Mouse (Mus musculus) midbrain, embryonic 14.5 days (tissue): Measurements from ENCODE around the gene Nup210. TPM values are rescaled to one million over a fixed set of nuclear protein-coding genes. Genes with fewer than 3 reads are reported as not detected.
"Not testable (repeated sequence)": the region's sequence is repeated elsewhere in the genome, so short reads cannot be mapped to it uniquely, and the experiment has no call there.

Experiments
- ATAC-seq: fragments of 200-750 bp; cut with Nextera tagmentation; 2 replicates; pipeline ENCODE4 v1.8.0; 2017; ENCODE audit warnings: moderate number of reproducible peaks, moderate library complexity; ENCODE audit not compliant: low FRiP score, low TSS enrichment
- DNase-seq: peaks from one replicate; pipeline ENCODE4 v3.0.0-alpha.2; 2015
- H3K27ac ChIP-seq: fragments of 300-500 bp; sonication (generic); replicated peaks from 2 replicates; pipeline ENCODE4 v1.5.1; 2014; ENCODE audit warnings: mild to moderate bottlenecking, low read depth, low read length, moderate library complexity
- H3K27me3 ChIP-seq: fragments of 300-500 bp; sonication (generic); 2 replicates; pipeline ENCODE4 v1.6.1; 2014; ENCODE audit warnings: low read length, control low read depth, mixed read lengths; ENCODE audit not compliant: control insufficient read depth, insufficient read depth
- H3K36me3 ChIP-seq: fragments of 300-500 bp; sonication (generic); 2 replicates; pipeline ENCODE4 v1.6.1; 2014; ENCODE audit warnings: low read length, control low read depth; ENCODE audit not compliant: control insufficient read depth, insufficient read depth
- H3K4me1 ChIP-seq: fragments of 300-500 bp; sonication (generic); 2 replicates; pipeline ENCODE4 v1.6.1; 2014; ENCODE audit warnings: mild to moderate bottlenecking, antibody characterized with exemption, low read length, control low read depth; ENCODE audit not compliant: control insufficient read depth, insufficient read depth
- H3K4me2 ChIP-seq: fragments of 300-500 bp; sonication (generic); 2 replicates; pipeline ENCODE4 v1.6.1; 2014; ENCODE audit warnings: mild to moderate bottlenecking, low read length, moderate library complexity
- H3K4me3 ChIP-seq: fragments of 300-500 bp; sonication (generic); replicated peaks from 2 replicates; pipeline ENCODE4 v1.5.1; 2014; ENCODE audit warnings: low read depth, low read length
- H3K9ac ChIP-seq: fragments of 300-500 bp; sonication (generic); replicated peaks from 2 replicates; pipeline ENCODE4 v1.6.1; 2014; ENCODE audit warnings: mild to moderate bottlenecking, low read length, moderate library complexity
- H3K9me3 ChIP-seq: fragments of 300-500 bp; sonication (generic); 2 replicates; pipeline ENCODE4 v1.6.1; 2016; ENCODE audit warnings: low read length, control low read depth, mixed read lengths; ENCODE audit not compliant: control insufficient read depth
- WGBS: fragments of 180-500 bp; shearing (Covaris S2); extraction: QIAGEN DNeasy Blood & Tissue Kit; methylation state at CpG from one replicate; pipeline ENCODE4 v1.1.7; 2014; 5-methylcytosine and 5-hydroxymethylcytosine counted together
- polyA plus RNA-seq: library from polyadenylated mRNA; unstranded; fragments of >200 nt; fragmentation: Nextera tagmentation; extraction: Ambion mirVana; gene quantifications from 2 replicates; pipeline ENCODE4 v1.2.1, GENCODE M21; 2014

Gene Nup210
- polyA plus RNA-seq, 1 experiment from 2014 or later: 28.0 TPM

DNA sequence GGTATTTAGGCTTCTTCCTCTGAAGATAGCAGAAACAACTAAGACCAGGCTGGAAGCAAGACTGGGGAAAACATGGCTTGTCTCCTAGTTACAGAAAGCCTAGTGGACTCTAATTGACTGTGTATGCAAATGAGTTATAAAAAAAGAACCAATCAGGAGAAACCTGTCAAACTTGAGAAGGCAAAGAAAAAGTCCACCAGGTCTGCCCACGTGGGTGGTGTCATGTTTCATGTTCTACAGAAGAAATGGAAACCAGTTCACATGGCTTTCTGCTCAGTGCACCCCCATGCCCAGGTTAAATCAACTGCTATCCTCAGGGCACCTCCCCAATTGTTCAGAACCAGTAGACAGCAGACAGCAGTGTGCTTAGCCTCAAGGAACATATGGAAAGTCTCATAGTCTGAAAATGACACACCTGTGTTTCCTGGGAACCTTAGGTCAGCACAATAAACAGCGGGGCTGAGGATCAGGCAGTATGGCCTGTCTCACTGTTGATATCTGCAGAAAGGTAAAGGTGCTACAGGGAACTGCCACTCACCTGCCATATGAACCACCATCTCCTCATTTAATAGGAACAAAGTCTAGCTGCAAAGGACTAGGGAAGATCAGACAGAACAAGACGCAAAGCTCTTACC, 11.7 kb downstream of the Nup210 start:
- Histone ChIP-seq H3K36me3 (0 out of 2 replicates have a peak, but pooled peaks cover 3% of the 10 kb centered on the region), H3K9me3 (no peaks in the 10 kb centered on the region), H3K9ac (no peak overlapping the region), H3K4me2 (no peak overlapping the region), H3K27me3 (no peaks in the 10 kb centered on the region), H3K27ac (no peak overlapping the region), H3K4me3 (no peak overlapping the region), H3K4me1 (no peaks in the 10 kb centered on the region)
- ATAC-seq (no peak), DNase-seq (no peak)
- WGBS: 77% methylated on average over 3 of the region's 3 CpGs

DNA sequence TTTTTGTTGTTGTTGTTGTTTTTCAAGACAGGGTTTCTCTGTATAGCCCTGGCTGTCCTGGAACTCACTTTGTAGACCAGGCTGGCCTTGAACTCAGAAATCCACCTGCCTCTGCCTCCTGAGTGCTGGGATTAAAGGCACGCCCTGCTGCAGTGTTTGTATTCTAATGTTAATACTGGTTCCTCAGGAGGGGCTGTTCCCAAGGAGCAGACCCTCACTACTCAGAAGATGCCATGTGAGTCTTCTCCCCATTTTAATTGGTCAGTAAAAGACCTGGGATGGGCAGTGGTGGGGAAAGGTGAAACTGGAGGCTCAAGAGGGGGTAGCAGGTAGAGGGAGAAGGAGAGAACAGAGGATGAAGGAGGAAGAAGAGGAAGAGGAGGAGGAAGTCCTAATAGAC, 13.2 kb downstream of the Nup210 start:
- not testable (repeated sequence) for H3K4me3 ChIP-seq, H3K9ac ChIP-seq, H3K4me1 ChIP-seq, H3K36me3 ChIP-seq, H3K27ac ChIP-seq, H3K27me3 ChIP-seq, DNase-seq, H3K9me3 ChIP-seq, H3K4me2 ChIP-seq, ATAC-seq
- WGBS: 93% methylated on average over 1 of the region's 1 CpGs

DNA sequence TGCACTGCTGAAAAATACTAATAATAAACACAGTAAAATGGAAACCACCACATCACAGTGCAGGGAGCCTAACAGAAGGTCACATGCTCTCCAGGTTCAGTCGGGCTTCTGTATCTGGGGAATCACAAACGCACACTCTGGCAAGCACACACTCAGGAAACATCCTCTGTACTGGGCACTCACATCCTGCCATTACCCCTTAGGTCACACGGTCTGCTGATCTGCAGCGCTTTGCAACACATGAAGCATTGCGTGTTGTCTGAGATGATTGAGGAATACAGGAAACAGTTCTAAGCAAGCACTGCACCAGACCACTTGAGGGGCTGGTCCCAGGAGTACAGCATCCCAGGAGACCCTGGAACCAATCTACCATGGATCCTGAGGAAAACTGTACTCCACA, 16.0 kb downstream of the Nup210 start:
- DNase-seq: no peak
- Histone ChIP-seq H3K9me3 (no peaks in the 10 kb centered on the region), H3K27me3 (no peaks in the 10 kb centered on the region), H3K27ac (no peak overlapping the region), H3K4me3 (no peak overlapping the region), H3K4me2 (no peak overlapping the region), H3K9ac (no peak overlapping the region), H3K36me3 (peaks cover 31% of the 10 kb centered on the region), H3K4me1 (no peaks in the 10 kb centered on the region)
- ATAC-seq: no peak
- 95% methylated on average over 5 of the region's 5 CpGs for WGBS

DNA sequence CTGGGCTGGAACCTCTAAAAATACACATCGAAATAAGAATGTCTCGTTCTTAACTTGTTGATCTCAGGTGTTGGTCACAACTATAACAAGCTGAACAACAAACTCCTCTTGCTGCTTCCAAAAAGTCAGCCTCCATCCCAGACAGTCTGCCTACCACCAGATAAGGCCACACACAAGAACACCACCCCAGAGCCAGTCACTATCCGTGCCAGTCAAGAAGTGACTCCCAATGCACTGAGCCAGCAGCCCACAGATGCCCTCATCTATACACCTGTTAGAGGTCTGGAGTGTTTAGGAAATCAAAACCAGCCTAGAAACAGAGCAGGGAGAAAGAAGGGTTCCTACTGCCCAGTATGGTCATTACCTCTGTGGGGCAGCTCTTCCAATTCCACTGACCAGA, 18.8 kb downstream of the Nup210 start:
- no peaks in the 10 kb centered on the region for H3K4me1 ChIP-seq
- no peaks in the 10 kb centered on the region for H3K27me3 ChIP-seq
- no peak overlapping the region for H3K27ac ChIP-seq
- H3K4me2 ChIP-seq: no peak overlapping the region
- H3K4me3 ChIP-seq: no peak overlapping the region
- no peak overlapping the region for H3K9ac ChIP-seq
- H3K9me3 ChIP-seq: no peaks in the 10 kb centered on the region
- DNase-seq: no peak
- no peak for ATAC-seq
- WGBS: 98% methylated on average over 3 of the region's 3 CpGs
- H3K36me3 ChIP-seq: peaks cover 43% of the 10 kb centered on the region

DNA sequence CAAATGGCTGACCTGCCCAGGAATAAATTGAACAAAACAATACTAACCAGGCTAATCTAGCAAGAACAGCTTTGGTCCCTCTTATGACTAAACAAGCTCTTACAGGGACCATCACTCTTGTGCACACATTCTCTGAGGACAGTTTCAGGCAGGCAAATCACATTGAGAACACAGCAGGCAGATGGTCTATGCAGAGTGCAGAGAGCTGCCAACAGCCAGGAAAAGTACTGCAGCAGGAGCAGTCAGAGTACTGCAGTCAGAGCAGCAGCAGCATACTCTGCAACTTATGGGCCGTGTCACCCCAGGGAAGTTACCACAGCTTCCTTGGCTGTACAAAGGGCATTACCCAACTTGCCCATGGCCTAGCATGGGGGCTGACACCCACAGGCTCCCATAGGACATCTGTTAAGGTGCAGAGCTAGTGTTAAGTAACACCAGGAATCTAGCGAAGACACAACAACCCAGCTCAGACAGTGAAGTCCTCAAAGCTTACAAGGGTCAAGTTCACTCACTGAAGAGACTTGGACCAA, 21.5 kb downstream of the Nup210 start:
- no peak for DNase-seq
- 94% methylated on average over 2 of the region's 2 CpGs for WGBS
- no peaks in the 10 kb centered on the region for H3K4me1 ChIP-seq
- H3K9ac ChIP-seq: no peak overlapping the region
- no peak for ATAC-seq
- H3K4me2 ChIP-seq: no peak overlapping the region
- no peak overlapping the region for H3K4me3 ChIP-seq
- no peaks in the 10 kb centered on the region for H3K9me3 ChIP-seq
- no peaks in the 10 kb centered on the region for H3K27me3 ChIP-seq
- no peak overlapping the region for H3K27ac ChIP-seq
- peaks cover 58% of the 10 kb centered on the region for H3K36me3 ChIP-seq

DNA sequence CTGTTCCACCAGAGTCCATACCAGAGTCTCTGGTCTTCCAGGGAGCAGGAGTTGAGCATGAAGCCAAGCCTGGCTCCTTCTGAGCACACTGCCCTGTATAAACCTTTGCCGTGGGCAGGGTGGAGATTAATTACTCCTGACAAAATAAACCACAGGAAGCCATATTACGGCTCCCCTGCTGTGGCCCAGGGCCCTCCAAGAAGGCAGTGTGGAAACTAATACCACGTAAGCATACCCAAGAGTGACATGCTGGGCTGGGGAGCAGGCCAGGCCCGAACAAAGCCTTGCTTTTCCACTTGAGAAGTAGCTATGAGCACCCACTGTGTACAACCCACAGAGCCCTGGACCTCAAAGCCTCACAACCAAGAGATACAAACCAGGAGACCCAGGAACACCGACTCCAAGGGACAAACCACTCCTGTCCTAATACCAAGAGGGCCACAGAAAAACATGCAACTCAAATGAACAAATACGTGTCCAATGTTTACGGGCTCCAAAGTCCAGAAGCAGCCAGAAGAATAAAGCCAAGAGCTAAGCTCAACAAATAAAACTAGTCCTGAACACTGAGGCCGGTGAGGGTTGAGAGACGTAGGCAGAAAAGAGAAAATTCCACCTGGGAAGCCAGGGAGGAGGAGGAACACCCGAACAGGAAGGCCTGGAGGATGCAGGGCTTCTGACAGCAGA, 24.3 kb downstream of the Nup210 start:
- no peaks in the 10 kb centered on the region for H3K4me1 ChIP-seq
- no peak for ATAC-seq
- 86% methylated on average over 10 of the region's 10 CpGs for WGBS
- H3K9me3 ChIP-seq: no peaks in the 10 kb centered on the region
- no peak overlapping the region for H3K4me2 ChIP-seq
- no peak overlapping the region for H3K9ac ChIP-seq
- no peak for DNase-seq
- peaks cover 63% of the 10 kb centered on the region for H3K36me3 ChIP-seq
- H3K4me3 ChIP-seq: no peak overlapping the region
- H3K27me3 ChIP-seq: no peaks in the 10 kb centered on the region
- H3K27ac ChIP-seq: no peak overlapping the region

DNA sequence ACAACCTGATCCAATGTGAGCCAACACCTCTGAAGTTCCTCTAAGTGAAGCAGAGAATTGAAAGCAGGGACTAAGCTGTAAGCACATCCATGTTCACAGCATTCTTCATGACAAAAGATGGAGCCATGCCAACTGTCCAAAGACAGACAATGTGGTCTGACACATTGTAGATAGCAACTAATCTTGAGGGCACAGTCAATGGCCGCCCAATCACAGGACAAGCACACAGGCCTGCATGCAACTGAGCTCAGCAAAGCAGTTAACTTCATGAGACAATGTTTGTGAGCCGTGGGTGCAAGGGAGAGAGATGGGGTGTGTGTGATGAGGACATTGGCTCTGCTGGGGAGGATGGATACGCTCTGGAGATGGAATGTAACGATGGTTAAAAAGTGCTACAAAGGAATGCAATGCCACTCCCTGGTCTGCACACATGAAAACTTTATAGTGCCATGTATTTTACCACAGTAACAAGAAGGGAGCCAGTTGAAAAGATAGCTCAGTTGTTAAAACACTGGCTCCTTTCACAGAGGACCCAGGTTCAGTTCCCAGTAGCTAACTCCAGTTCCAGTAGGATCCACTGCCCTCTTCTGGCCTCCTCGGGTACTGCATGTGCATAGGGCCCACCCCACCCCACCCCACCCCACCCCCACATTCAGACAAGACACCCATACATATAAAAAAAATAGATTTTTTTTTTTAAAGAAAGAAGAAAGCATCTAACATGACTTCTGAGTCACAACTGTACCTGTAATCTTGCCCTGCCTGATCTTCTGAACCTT, 31.3 kb downstream of the Nup210 start:
- H3K4me2 ChIP-seq: no peak overlapping the region
- 82% methylated on average over 5 of the region's 5 CpGs for WGBS
- H3K4me1 ChIP-seq: no peaks in the 10 kb centered on the region
- H3K4me3 ChIP-seq: no peak overlapping the region
- H3K9ac ChIP-seq: no peak overlapping the region
- H3K27me3 ChIP-seq: no peaks in the 10 kb centered on the region
- DNase-seq (no peak), ATAC-seq (no peak)
- H3K27ac ChIP-seq: no peak overlapping the region
- peaks cover 56% of the 10 kb centered on the region for H3K36me3 ChIP-seq
- no peaks in the 10 kb centered on the region for H3K9me3 ChIP-seq

DNA sequence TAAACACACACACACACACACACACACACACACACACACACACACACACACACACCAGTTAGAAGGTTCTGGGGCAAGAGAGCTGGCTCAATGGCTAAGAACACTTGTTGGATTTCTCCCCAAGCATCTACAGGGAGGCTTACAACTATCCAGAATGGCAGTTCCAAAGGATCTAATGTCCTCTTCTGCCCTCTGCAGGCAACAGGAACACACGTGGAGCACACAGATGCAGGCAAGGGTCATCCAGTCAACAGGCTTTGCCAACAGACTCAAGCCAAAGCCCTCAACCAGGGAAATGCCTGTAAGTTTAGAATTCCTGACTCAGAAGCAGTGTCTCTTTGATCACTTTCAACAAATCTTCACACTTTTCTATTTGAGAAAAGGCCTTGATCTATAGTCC, 36.6 kb downstream of the Nup210 start:
- no peaks in the 10 kb centered on the region for H3K27me3 ChIP-seq
- 35% methylated on average over 1 of the region's 1 CpGs for WGBS
- no peaks in the 10 kb centered on the region for H3K4me1 ChIP-seq
- H3K4me3 ChIP-seq: no peak overlapping the region
- no peak overlapping the region for H3K4me2 ChIP-seq
- ATAC-seq (no peak), DNase-seq (peak; percentile 25)
- H3K27ac ChIP-seq: no peak overlapping the region
- H3K36me3 ChIP-seq: peaks cover 32% of the 10 kb centered on the region
- H3K9ac ChIP-seq: no peak overlapping the region
- no peaks in the 10 kb centered on the region for H3K9me3 ChIP-seq
